8 mouse cellular contexts compared by ENCODE assay signal in the genomic region with DNA sequence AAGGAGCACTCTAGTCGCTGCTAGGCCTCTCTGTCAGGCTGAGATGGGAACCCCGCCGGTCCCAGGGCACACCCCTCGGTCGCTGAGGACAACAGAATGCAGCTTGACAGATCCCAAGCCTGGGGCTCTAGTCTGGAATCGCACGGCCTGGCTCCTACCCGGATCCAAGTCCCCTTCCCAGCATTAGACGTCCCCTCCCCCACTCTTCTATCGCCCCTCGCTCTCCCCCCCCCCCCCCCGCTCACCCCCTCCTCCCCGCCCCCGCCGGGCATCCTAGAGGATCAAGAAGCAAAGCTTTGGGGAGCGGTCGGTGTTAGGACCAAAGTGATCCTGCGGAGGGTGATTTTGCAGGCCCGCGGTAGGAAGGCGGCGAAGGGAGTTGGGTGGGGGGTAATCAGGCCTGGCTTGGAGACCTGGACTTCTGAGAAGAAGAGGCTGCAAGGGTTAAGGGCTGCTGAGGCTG. TPM values are rescaled to one million over a fixed set of nuclear protein-coding genes. Genes with fewer than 3 reads are reported as not detected.
DNase-seq lines count a peak whose midpoint lies in the region; ATAC-seq and TF ChIP-seq lines count a peak whose summit lies in the region.

No protein-coding gene starts in this region.

- peak overlapping the region; percentile 68 for H3K9ac ChIP-seq in intestine, embryonic 15.5 days

- no peak overlapping the region for H3K27ac ChIP-seq in embryonic fibroblast, embryonic 13.5 days (ENCODE audit: insufficient read depth, low read length)
- H3K27ac ChIP-seq in intestine, embryonic 15.5 days: 0 out of 2 replicates have a peak overlapping the region, but pooled peaks have one; percentile 18

- no peak for TF ChIP-seq POLR2A in embryonic fibroblast, embryonic 13.5 days (IDR thresholded peaks at IDR 0.05; ENCODE audit: low read depth, low read length)

- peak overlapping the region; percentile 71 for H3K4me3 ChIP-seq in embryonic fibroblast, embryonic 13.5 days (ENCODE audit: insufficient read depth, low read length)
- H3K4me3 ChIP-seq in intestine, embryonic 15.5 days (replicated peaks): peak overlapping the region; percentile 73

- peak; percentile 37 for ATAC-seq in intestine, embryonic 15.5 days
- ATAC-seq in erythroid progenitor cell, adult 5-6 weeks (replicated peaks; ENCODE audit: low FRiP score, poor library complexity, severe bottlenecking): no peak

- peak overlapping the region; percentile 87 for H3K4me2 ChIP-seq in intestine, embryonic 15.5 days (replicated peaks)

- peak; percentile 39 for DNase-seq in layer of hippocampus, adult 11-12 months (ENCODE audit: low spot score)
- DNase-seq in layer of hippocampus, adult 9-11 months: no peak
- DNase-seq in R1 (ENCODE audit: low read depth, low spot score) (peak; percentile 54), adipocyte (ENCODE audit: low spot score) (no peak)
- peak; percentile 43 for DNase-seq in mesoderm, embryonic 11.5 days (ENCODE audit: low read depth, low spot score)

- no peaks in the 10 kb centered on the region for H3K9me3 ChIP-seq in intestine, embryonic 15.5 days

- no peaks in the 10 kb centered on the region for H3K4me1 ChIP-seq in embryonic fibroblast, embryonic 13.5 days (ENCODE audit: control insufficient read depth, insufficient read depth, low read length)
- peaks cover 15% of the 10 kb centered on the region; the same call in 1 of the 2 replicates for H3K4me1 ChIP-seq in intestine, embryonic 15.5 days (replicated peaks)

- no peaks in the 10 kb centered on the region for H3K27me3 ChIP-seq in intestine, embryonic 15.5 days (replicated peaks)

- 2% methylated on average over 21 of the region's 22 CpGs for WGBS in intestine, embryonic 15.5 days

- no peak for TF ChIP-seq CTCF in embryonic fibroblast, embryonic 13.5 days (IDR thresholded peaks at IDR 0.05; ENCODE audit: borderline replicate concordance, insufficient read depth, low read length)

- no peaks in the 10 kb centered on the region for H3K36me3 ChIP-seq in intestine, embryonic 15.5 days

RNA-seq across cellular contexts. Expression of a gene that starts 0.8 kb away (rescaled TPM):
- polyA plus RNA-seq in embryonic fibroblast, embryonic 13.5 days (2011; ENCODE audit: insufficient read length, low read depth, missing spikeins): 10.9 and 11.2 TPM in 2 replicates
- 36.6 and 37.8 TPM in 2 replicates for polyA plus RNA-seq in intestine, embryonic 15.5 days (2015; fragmentation: Nextera tagmentation; extraction: Ambion mirVana)
- not detected in 2 replicates for total RNA-seq in erythroid progenitor cell, adult 5-6 weeks (2015; ENCODE audit: low replicate concordance)
- total RNA-seq in erythroid progenitor cell, adult 5-6 weeks (2017; ENCODE audit: low replicate concordance): 7.3 TPM in 1 of 2 replicates, not detected in the other

RNA-seq across cellular contexts. Expression of a gene that starts 19.3 kb away (rescaled TPM):
- 1.3 TPM in 1 of 2 replicates, not detected in the other for polyA plus RNA-seq in embryonic fibroblast, embryonic 13.5 days (2011; ENCODE audit: insufficient read length, low read depth, missing spikeins)
- 3.8 and 4.8 TPM in 2 replicates for polyA plus RNA-seq in intestine, embryonic 15.5 days (2015; fragmentation: Nextera tagmentation; extraction: Ambion mirVana)
- not detected in 2 replicates for total RNA-seq in erythroid progenitor cell, adult 5-6 weeks (2015; ENCODE audit: low replicate concordance)
- not detected in 2 replicates for total RNA-seq in erythroid progenitor cell, adult 5-6 weeks (2017; ENCODE audit: low replicate concordance)

RNA-seq across cellular contexts. Expression of a gene that starts 26.5 kb away (rescaled TPM):
- polyA plus RNA-seq in embryonic fibroblast, embryonic 13.5 days (2011; ENCODE audit: insufficient read length, low read depth, missing spikeins): 52.8 and 53.5 TPM in 2 replicates
- 29.0 and 29.4 TPM in 2 replicates for polyA plus RNA-seq in intestine, embryonic 15.5 days (2015; fragmentation: Nextera tagmentation; extraction: Ambion mirVana)
- 7.5 and 13.3 TPM in 2 replicates for total RNA-seq in erythroid progenitor cell, adult 5-6 weeks (2015; ENCODE audit: low replicate concordance)
- 9.5 and 13.1 TPM in 2 replicates for total RNA-seq in erythroid progenitor cell, adult 5-6 weeks (2017; ENCODE audit: low replicate concordance)

RNA-seq across cellular contexts. Expression of a gene that starts 52.7 kb away (rescaled TPM):
- 54.7 and 60.8 TPM in 2 replicates for polyA plus RNA-seq in embryonic fibroblast, embryonic 13.5 days (2011; ENCODE audit: insufficient read length, low read depth, missing spikeins)
- 21.4 and 24.7 TPM in 2 replicates for polyA plus RNA-seq in intestine, embryonic 15.5 days (2015; fragmentation: Nextera tagmentation; extraction: Ambion mirVana)
- total RNA-seq in erythroid progenitor cell, adult 5-6 weeks (2015; ENCODE audit: low replicate concordance): 1.4 and 5.9 TPM in 2 replicates
- 1.4 TPM in 1 of 2 replicates, not detected in the other for total RNA-seq in erythroid progenitor cell, adult 5-6 weeks (2017; ENCODE audit: low replicate concordance)

RNA-seq across cellular contexts. Expression of a gene that starts 59.2 kb away (rescaled TPM):
- polyA plus RNA-seq in embryonic fibroblast, embryonic 13.5 days (2011; ENCODE audit: insufficient read length, low read depth, missing spikeins): 51.4 and 59.6 TPM in 2 replicates
- polyA plus RNA-seq in intestine, embryonic 15.5 days (2015; fragmentation: Nextera tagmentation; extraction: Ambion mirVana): 203 and 227 TPM in 2 replicates
- 20.2 and 20.5 TPM in 2 replicates for total RNA-seq in erythroid progenitor cell, adult 5-6 weeks (2015; ENCODE audit: low replicate concordance)
- 19.7 and 27.1 TPM in 2 replicates for total RNA-seq in erythroid progenitor cell, adult 5-6 weeks (2017; ENCODE audit: low replicate concordance)

Comparison
In these comparisons a context has a peak if more than half of its experiments do, and no peak if none do; other contexts are left out.
1. DNase-seq: peak in layer of hippocampus, adult 11-12 months (single experiment), R1 (single experiment) and mesoderm, embryonic 11.5 days (single experiment); none in layer of hippocampus, adult 9-11 months (single experiment) and adipocyte (single experiment).